ENCODE assay signal across 8 mouse cellular contexts in the genomic region with DNA sequence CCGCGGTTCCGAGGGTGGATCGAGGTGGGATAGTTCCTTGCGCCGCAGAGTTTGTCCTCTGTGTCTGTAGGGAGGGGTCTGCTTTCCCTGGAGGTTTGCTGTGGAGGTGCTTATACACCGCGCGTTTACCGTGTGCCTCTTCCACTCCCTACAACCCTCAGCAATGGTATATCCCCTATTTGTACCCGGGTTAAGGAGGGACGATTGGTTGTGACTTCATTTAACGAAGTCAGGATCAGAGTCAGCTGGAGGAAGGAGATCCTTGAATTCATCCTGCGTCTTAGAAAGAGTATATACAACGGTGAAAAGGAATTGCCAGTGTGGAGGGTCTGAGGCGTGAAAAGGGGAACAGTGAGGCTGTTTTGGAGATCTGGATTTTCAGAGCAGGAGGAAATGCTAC. TPM values are rescaled to one million over a fixed set of nuclear protein-coding genes. Genes with fewer than 3 reads are reported as not detected.
DNase-seq lines count a peak whose midpoint lies in the region; ATAC-seq and TF ChIP-seq lines count a peak whose summit lies in the region.

No protein-coding gene starts in this region.

- peak overlapping the region; percentile 95 for H3K4me2 ChIP-seq in heart, embryonic 11.5 days
- H3K4me2 ChIP-seq in CH12.LX (ENCODE audit: insufficient read depth, low read depth, poor library complexity, severe bottlenecking), result peak overlapping the region; percentile 89
- peak overlapping the region; percentile 98 for H3K4me2 ChIP-seq in forebrain, embryonic 14.5 days (ENCODE audit: low read length)
- peak overlapping the region; percentile 80 for H3K4me2 ChIP-seq in liver, embryonic 16.5 days (ENCODE audit: low read depth, low read length)

- dilution Hi-C loops in CH12.LX (cut with MboI; ENCODE audit: extremely low pct_ligation_motif_present, extremely low pct_unique_long_range_greater_than_20kb, low sequenced_read_pairs), result no loop called here

- no peak for ATAC-seq in heart, embryonic 11.5 days (replicated peaks; ENCODE audit: insufficient number of reproducible peaks, low FRiP score, low TSS enrichment)
- no peak; the same call in 1 of the 2 replicates for ATAC-seq in forebrain, embryonic 14.5 days
- ATAC-seq in liver, embryonic 16.5 days (ENCODE audit: low read depth), result peak; percentile 9
- ATAC-seq in megakaryocyte-erythroid progenitor cell, adult 5-6 weeks (replicated peaks; ENCODE audit: low FRiP score, low TSS enrichment, poor library complexity, severe bottlenecking), result no peak
- ATAC-seq in granulocyte monocyte progenitor cell, adult 5-6 weeks (replicated peaks; ENCODE audit: poor library complexity, severe bottlenecking), result no peak

- H3K9ac ChIP-seq in heart, embryonic 11.5 days (ENCODE audit: low read depth, low read length), result peak overlapping the region; percentile 92
- peak overlapping the region; percentile 73 for H3K9ac ChIP-seq in CH12.LX (ENCODE audit: insufficient read depth, low read depth)
- H3K9ac ChIP-seq in forebrain, embryonic 14.5 days (ENCODE audit: low read length), result peak overlapping the region; percentile 92
- peak overlapping the region; percentile 80 for H3K9ac ChIP-seq in liver, embryonic 16.5 days (ENCODE audit: low read depth, low read length)

- H3K79me2 ChIP-seq in CH12.LX (replicated peaks; ENCODE audit: control insufficient read depth, extremely low read depth, insufficient read depth, poor library complexity, severe bottlenecking), result peaks cover 11% of the 10 kb centered on the region

- no peaks in the 10 kb centered on the region for H3K9me3 ChIP-seq in heart, embryonic 11.5 days (replicated peaks; ENCODE audit: control insufficient read depth, low read length)
- no peaks in the 10 kb centered on the region for H3K9me3 ChIP-seq in CH12.LX (replicated peaks; ENCODE audit: low read length)
- no peaks in the 10 kb centered on the region for H3K9me3 ChIP-seq in forebrain, embryonic 14.5 days (replicated peaks; ENCODE audit: control insufficient read depth, low read length)
- no peaks in the 10 kb centered on the region for H3K9me3 ChIP-seq in liver, embryonic 16.5 days (replicated peaks; ENCODE audit: control insufficient read depth, low read length)

- H3K36me3 ChIP-seq in heart, embryonic 11.5 days (ENCODE audit: control insufficient read depth, insufficient read depth, low read length), result no peaks in the 10 kb centered on the region; the same call in 1 of the 2 replicates
- peaks cover 15 to 36% of the 10 kb centered on the region in 2 experiments for H3K36me3 ChIP-seq in CH12.LX (replicated peaks in 1 of 2; ENCODE audit: control insufficient read depth in 1 of 2, insufficient read depth in 1 of 2, low read length in 1 of 2)
- H3K36me3 ChIP-seq in forebrain, embryonic 14.5 days (ENCODE audit: control insufficient read depth, insufficient read depth, low read length), result peaks cover 25% of the 10 kb centered on the region
- H3K36me3 ChIP-seq in liver, embryonic 16.5 days (ENCODE audit: control insufficient read depth, insufficient read depth), result peaks cover 2% of the 10 kb centered on the region; the same call in 1 of the 2 replicates

- no peaks in the 10 kb centered on the region for H3K27me3 ChIP-seq in heart, embryonic 11.5 days (ENCODE audit: control insufficient read depth, insufficient read depth, low read length)
- peaks cover 3% of the 10 kb centered on the region for H3K27me3 ChIP-seq in CH12.LX (replicated peaks)
- no peaks in the 10 kb centered on the region for H3K27me3 ChIP-seq in forebrain, embryonic 14.5 days (replicated peaks; ENCODE audit: control insufficient read depth, insufficient read depth, low read length)
- no peaks in the 10 kb centered on the region; the same call in 1 of the 2 replicates for H3K27me3 ChIP-seq in liver, embryonic 16.5 days (ENCODE audit: control insufficient read depth, insufficient read depth, low read depth, low read length)

- TF ChIP-seq CTCF in CH12.LX (conservative IDR thresholded peaks at IDR 0.05 in 1 of 2, IDR thresholded peaks at IDR 0.05 in 1 of 2; ENCODE audit: low read depth in 2 of 2, low read length in 2 of 2), result no peak

- H3K27ac ChIP-seq in heart, embryonic 11.5 days (ENCODE audit: low read depth, low read length), result peak overlapping the region; percentile 72
- peak overlapping the region; percentile 8; the same call in 1 of the 2 replicates for H3K27ac ChIP-seq in CH12.LX (ENCODE audit: insufficient read depth, low read depth)
- peak overlapping the region; percentile 10; the same call in 1 of the 2 replicates for H3K27ac ChIP-seq in forebrain, embryonic 14.5 days (ENCODE audit: low read depth, low read length)
- H3K27ac ChIP-seq in liver, embryonic 16.5 days (ENCODE audit: low read length), result peak overlapping the region; percentile 78

- in situ Hi-C loops in CH12.LX (cut with MboI; ENCODE audit: low pct_ligation_motif_present, low pct_unique_long_range_greater_than_20kb, low sequenced_read_pairs), result loop anchor here (5.0 kb wide), 1 partner anchor 46 kb away; the partner anchor contains the start of genes Tmem151a and Yif1a

- H3K4me1 ChIP-seq in heart, embryonic 11.5 days (ENCODE audit: control insufficient read depth, insufficient read depth, low read length), result peaks cover 20% of the 10 kb centered on the region
- peaks cover 12 to 40% of the 10 kb centered on the region in 2 experiments for H3K4me1 ChIP-seq in CH12.LX (ENCODE audit: control insufficient read depth in 1 of 2, insufficient read depth in 2 of 2)
- peaks cover 22% of the 10 kb centered on the region for H3K4me1 ChIP-seq in forebrain, embryonic 14.5 days (ENCODE audit: control insufficient read depth, insufficient read depth, low read length)
- H3K4me1 ChIP-seq in liver, embryonic 16.5 days (ENCODE audit: control insufficient read depth, low read depth, low read length), result peaks cover 35% of the 10 kb centered on the region

- peak overlapping the region; percentile 93 for H3K4me3 ChIP-seq in heart, embryonic 11.5 days (ENCODE audit: low read depth, low read length)
- peak overlapping the region; percentile 72 to 95 (median 93) for H3K4me3 ChIP-seq in CH12.LX (replicated peaks in 1 of 3; ENCODE audit: low read depth in 2 of 3, low read length in 2 of 3, poor library complexity in 1 of 3)
- peak overlapping the region; percentile 79 for H3K4me3 ChIP-seq in forebrain, embryonic 14.5 days (ENCODE audit: low read depth, low read length)
- peak overlapping the region; percentile 76 for H3K4me3 ChIP-seq in liver, embryonic 16.5 days (ENCODE audit: low read depth, low read length)

- no peak for TF ChIP-seq RAD21 in CH12.LX (IDR thresholded peaks at IDR 0.05; ENCODE audit: low read depth, low read length)

- no peak for TF ChIP-seq POLR2A in CH12.LX (IDR thresholded peaks at IDR 0.05; ENCODE audit: low read depth, low read length)

- DNase-seq in heart, adult 11 months, result no peak
- DNase-seq in CH12.LX (ENCODE audit: extremely low read depth), result no peak
- DNase-seq in forebrain, embryonic 14.5 days (ENCODE audit: low spot score), result no peak
- DNase-seq in yolk sac, embryonic 10.5 days (ENCODE audit: low spot score), result no peak

- WGBS in heart, embryonic 11.5 days (ENCODE audit: insufficient replicate concordance), result under 1% methylated on average over 16 of the region's 16 CpGs
- WGBS in forebrain, embryonic 14.5 days, result 2% methylated on average over 16 of the region's 16 CpGs
- WGBS in liver, embryonic 16.5 days (ENCODE audit: insufficient replicate concordance), result 2% methylated on average over 16 of the region's 16 CpGs

- TF ChIP-seq EP300 in CH12.LX (IDR thresholded peaks at IDR 0.05; ENCODE audit: low read length), result no peak

RNA-seq across cellular contexts. Expression of gene Brms1, which starts 0.4 kb away (rescaled TPM):
- polyA plus RNA-seq in heart, embryonic 11.5 days (2014; fragmentation: Nextera tagmentation; extraction: Ambion mirVana), result 35.3 and 36.4 TPM in 2 replicates
- total RNA-seq in CH12.LX (2012; rRNA removed) (22.8 and 24.6 TPM in 2 replicates), CH12.LX (2014; rRNA removed) (30.0 and 36.3 TPM in 2 replicates)
- polyA plus RNA-seq in CH12.LX (2012; ENCODE audit: insufficient read length, low read depth), result 50.9 and 63.7 TPM in 2 replicates
- polyA plus RNA-seq in forebrain, embryonic 14.5 days (2014; fragmentation: Nextera tagmentation; extraction: Ambion mirVana), result 56.2 and 56.8 TPM in 2 replicates
- 21.0 and 22.2 TPM in 2 replicates for polyA plus RNA-seq in liver, embryonic 16.5 days (2015; fragmentation: Nextera tagmentation; extraction: Ambion mirVana)
- 25.3 and 37.1 TPM in 2 replicates for total RNA-seq in megakaryocyte-erythroid progenitor cell, adult 5-6 weeks (2014; fragmentation: Nextera tagmentation)
- 30.3 and 36.7 TPM in 2 replicates for total RNA-seq in megakaryocyte-erythroid progenitor cell, adult 5-6 weeks (2017)
- 32.0 and 35.7 TPM in 2 replicates for total RNA-seq in granulocyte monocyte progenitor cell, adult 5-6 weeks (2014; fragmentation: Nextera tagmentation)
- 33.6 and 43.3 TPM in 2 replicates for total RNA-seq in granulocyte monocyte progenitor cell, adult 5-6 weeks (2017)

RNA-seq across cellular contexts. Expression of gene AC124502.3, which starts 2.9 kb away (rescaled TPM):
- 0.93 and 2.0 TPM in 2 replicates for polyA plus RNA-seq in heart, embryonic 11.5 days (2014; fragmentation: Nextera tagmentation; extraction: Ambion mirVana)
- total RNA-seq in CH12.LX (2012; rRNA removed) (1.3 and 2.1 TPM in 2 replicates), CH12.LX (2014; rRNA removed) (0.15 and 0.22 TPM in 2 replicates)
- polyA plus RNA-seq in CH12.LX (2012; ENCODE audit: insufficient read length, low read depth), result 0.29 TPM in 1 of 2 replicates, not detected in the other
- 1.2 and 1.7 TPM in 2 replicates for polyA plus RNA-seq in forebrain, embryonic 14.5 days (2014; fragmentation: Nextera tagmentation; extraction: Ambion mirVana)
- polyA plus RNA-seq in liver, embryonic 16.5 days (2015; fragmentation: Nextera tagmentation; extraction: Ambion mirVana), result 0.58 TPM in 1 of 2 replicates, not detected in the other
- 2.0 and 3.3 TPM in 2 replicates for total RNA-seq in megakaryocyte-erythroid progenitor cell, adult 5-6 weeks (2014; fragmentation: Nextera tagmentation)
- 1.8 and 4.2 TPM in 2 replicates for total RNA-seq in megakaryocyte-erythroid progenitor cell, adult 5-6 weeks (2017)
- 1.3 and 1.4 TPM in 2 replicates for total RNA-seq in granulocyte monocyte progenitor cell, adult 5-6 weeks (2014; fragmentation: Nextera tagmentation)
- total RNA-seq in granulocyte monocyte progenitor cell, adult 5-6 weeks (2017), result 5.4 TPM in 1 of 2 replicates, not detected in the other

RNA-seq across cellular contexts. Expression of gene B4gat1, which starts 3.0 kb away (rescaled TPM):
- polyA plus RNA-seq in heart, embryonic 11.5 days (2014; fragmentation: Nextera tagmentation; extraction: Ambion mirVana), result 37.4 and 46.9 TPM in 2 replicates
- total RNA-seq in CH12.LX (2012; rRNA removed) (9.8 and 12.1 TPM in 2 replicates), CH12.LX (2014; rRNA removed) (6.9 and 7.7 TPM in 2 replicates)
- polyA plus RNA-seq in CH12.LX (2012; ENCODE audit: insufficient read length, low read depth), result 5.2 and 5.6 TPM in 2 replicates
- polyA plus RNA-seq in forebrain, embryonic 14.5 days (2014; fragmentation: Nextera tagmentation; extraction: Ambion mirVana), result 45.4 and 55.1 TPM in 2 replicates
- polyA plus RNA-seq in liver, embryonic 16.5 days (2015; fragmentation: Nextera tagmentation; extraction: Ambion mirVana), result 8.6 and 9.1 TPM in 2 replicates
- not detected in 2 replicates for total RNA-seq in megakaryocyte-erythroid progenitor cell, adult 5-6 weeks (2014; fragmentation: Nextera tagmentation)
- total RNA-seq in megakaryocyte-erythroid progenitor cell, adult 5-6 weeks (2017), result 1.5 TPM in 1 of 2 replicates, not detected in the other
- total RNA-seq in granulocyte monocyte progenitor cell, adult 5-6 weeks (2014; fragmentation: Nextera tagmentation), result 4.8 and 6.1 TPM in 2 replicates
- total RNA-seq in granulocyte monocyte progenitor cell, adult 5-6 weeks (2017), result 2.6 and 11.6 TPM in 2 replicates

RNA-seq across cellular contexts. Expression of gene Rin1, which starts 8.7 kb away (rescaled TPM):
- polyA plus RNA-seq in heart, embryonic 11.5 days (2014; fragmentation: Nextera tagmentation; extraction: Ambion mirVana), result 3.0 and 4.3 TPM in 2 replicates
- 0.47 and 0.92 TPM in 2 replicates for total RNA-seq in CH12.LX (2012; rRNA removed)
- 0.13 and 0.30 TPM in 2 replicates for total RNA-seq in CH12.LX (2014; rRNA removed)
- 0.74 and 0.89 TPM in 2 replicates for polyA plus RNA-seq in CH12.LX (2012; ENCODE audit: insufficient read length, low read depth)
- 1.3 and 1.4 TPM in 2 replicates for polyA plus RNA-seq in forebrain, embryonic 14.5 days (2014; fragmentation: Nextera tagmentation; extraction: Ambion mirVana)
- 0.13 and 0.35 TPM in 2 replicates for polyA plus RNA-seq in liver, embryonic 16.5 days (2015; fragmentation: Nextera tagmentation; extraction: Ambion mirVana)
- total RNA-seq in megakaryocyte-erythroid progenitor cell, adult 5-6 weeks (2014; fragmentation: Nextera tagmentation), result 0.89 and 1.3 TPM in 2 replicates
- total RNA-seq in megakaryocyte-erythroid progenitor cell, adult 5-6 weeks (2017), result 0.66 TPM in 1 of 2 replicates, not detected in the other
- total RNA-seq in granulocyte monocyte progenitor cell, adult 5-6 weeks (2014; fragmentation: Nextera tagmentation), result not detected in 2 replicates
- 0.21 and 1.0 TPM in 2 replicates for total RNA-seq in granulocyte monocyte progenitor cell, adult 5-6 weeks (2017)

RNA-seq across cellular contexts. Expression of gene Slc29a2, which starts 17.9 kb away (rescaled TPM):
- polyA plus RNA-seq in heart, embryonic 11.5 days (2014; fragmentation: Nextera tagmentation; extraction: Ambion mirVana), result 8.2 and 10.3 TPM in 2 replicates
- total RNA-seq in CH12.LX (2012; rRNA removed) (4.2 and 6.7 TPM in 2 replicates), CH12.LX (2014; rRNA removed) (0.96 and 2.1 TPM in 2 replicates)
- 5.6 and 6.6 TPM in 2 replicates for polyA plus RNA-seq in CH12.LX (2012; ENCODE audit: insufficient read length, low read depth)
- polyA plus RNA-seq in forebrain, embryonic 14.5 days (2014; fragmentation: Nextera tagmentation; extraction: Ambion mirVana), result 7.4 and 8.0 TPM in 2 replicates
- polyA plus RNA-seq in liver, embryonic 16.5 days (2015; fragmentation: Nextera tagmentation; extraction: Ambion mirVana), result 0.82 and 1.6 TPM in 2 replicates
- 9.7 and 14.2 TPM in 2 replicates for total RNA-seq in megakaryocyte-erythroid progenitor cell, adult 5-6 weeks (2014; fragmentation: Nextera tagmentation)
- total RNA-seq in megakaryocyte-erythroid progenitor cell, adult 5-6 weeks (2017), result 1.5 and 4.4 TPM in 2 replicates
- total RNA-seq in granulocyte monocyte progenitor cell, adult 5-6 weeks (2014; fragmentation: Nextera tagmentation), result 3.1 and 12.2 TPM in 2 replicates
- total RNA-seq in granulocyte monocyte progenitor cell, adult 5-6 weeks (2017), result 2.5 and 4.2 TPM in 2 replicates

Comparison
In these comparisons a context has a peak if more than half of its experiments do, and no peak if none do; other contexts are left out.
1. H3K27ac ChIP-seq: peak in every context shown above with its lines; median percentile 78 in liver, embryonic 16.5 days; 72 in heart, embryonic 11.5 days; 10 in forebrain, embryonic 14.5 days; 8 in CH12.LX.